In the genomic region with DNA sequence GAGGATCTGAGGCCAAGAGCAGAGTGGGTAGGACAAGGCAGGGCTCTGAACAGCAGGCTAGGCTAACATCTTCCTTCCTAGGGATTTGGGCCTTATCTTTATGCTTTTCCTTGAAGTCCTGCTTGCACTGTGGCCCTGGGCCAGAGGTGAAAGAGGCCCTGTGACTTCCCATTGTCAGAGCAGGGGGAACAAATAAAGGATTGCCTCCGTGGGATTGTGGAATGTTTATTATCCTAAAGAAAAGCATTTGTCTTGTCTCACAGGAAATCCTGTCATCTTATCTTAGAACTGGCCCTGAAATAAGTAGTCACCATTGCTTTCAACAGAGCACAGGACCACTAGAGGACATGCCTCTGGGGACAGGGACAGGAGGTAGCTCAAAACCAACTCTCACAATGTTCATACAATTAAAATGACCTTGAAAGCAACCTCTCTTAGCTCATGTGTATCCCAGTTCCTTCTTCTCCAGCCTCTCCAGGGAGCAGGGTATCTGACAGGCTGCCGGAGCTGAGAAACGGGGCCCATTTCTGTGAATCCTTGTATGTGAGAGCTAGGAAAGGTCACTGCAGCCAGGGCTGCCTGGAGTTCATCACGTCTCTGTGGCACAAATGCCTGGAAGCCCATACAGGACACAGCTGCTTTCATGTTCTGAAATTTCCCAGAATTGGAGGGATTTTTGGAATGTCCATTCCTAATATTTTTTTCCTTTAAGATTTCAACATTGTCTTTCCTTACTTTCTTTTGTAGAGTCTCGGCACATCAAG, we compare ENCODE assay signal across 11 mouse cellular contexts. TPM values are rescaled to one million over a fixed set of nuclear protein-coding genes. Genes with fewer than 3 reads are reported as not detected.
DNase-seq lines count a peak whose midpoint lies in the region; ATAC-seq lines count a peak whose summit lies in the region.
"Had no signal": no experiment of that assay in that cellular context is flagged by ENCODE, and none has a peak within 500 bp of the region (broad histone marks: within the 10 kb centered on the region; RNA-seq: fewer than 3 reads in every experiment).

No protein-coding gene starts in this region.

- H3K27me3 ChIP-seq in midbrain, embryonic 12.5 days: no peaks in the 10 kb centered on the region; the same call in 1 of the 2 replicates
- no peaks in the 10 kb centered on the region for H3K27me3 ChIP-seq in midbrain, embryonic 15.5 days (replicated peaks)
- no peaks in the 10 kb centered on the region for H3K27me3 ChIP-seq in heart, embryonic 14.5 days (ENCODE audit: control insufficient read depth, insufficient read depth, low read length)
- H3K27me3 ChIP-seq: CH12.LX; stomach, embryonic 15.5 days had no signal

- no peaks in the 10 kb centered on the region for H3K36me3 ChIP-seq in midbrain, embryonic 12.5 days
- no peaks in the 10 kb centered on the region for H3K36me3 ChIP-seq in midbrain, embryonic 15.5 days (replicated peaks)
- H3K36me3 ChIP-seq in heart, embryonic 14.5 days (ENCODE audit: control insufficient read depth, insufficient read depth, low read length): no peaks in the 10 kb centered on the region
- H3K36me3 ChIP-seq: stomach, embryonic 15.5 days had no signal

- H3K4me3 ChIP-seq in midbrain, embryonic 12.5 days: no peak overlapping the region
- H3K4me3 ChIP-seq in midbrain, embryonic 15.5 days: no peak overlapping the region
- no peak overlapping the region for H3K4me3 ChIP-seq in heart, embryonic 14.5 days (ENCODE audit: control insufficient read depth in 1 of 2, insufficient read depth in 1 of 2, low read depth in 1 of 2, low read length in 2 of 2)
- H3K4me3 ChIP-seq: stomach, embryonic 15.5 days had no signal

- no peak for ATAC-seq in midbrain, embryonic 12.5 days (ENCODE audit: low FRiP score, low read depth)
- ATAC-seq in midbrain, embryonic 15.5 days (replicated peaks): no peak
- peak; percentile 83 for ATAC-seq in heart, embryonic 14.5 days (ENCODE audit: insufficient number of reproducible peaks, insufficient read depth, low FRiP score, low read depth)
- ATAC-seq in frontal cortex, adult (ENCODE audit: low TSS enrichment): no peak

- H3K9ac ChIP-seq in midbrain, embryonic 12.5 days (replicated peaks): no peak overlapping the region
- H3K9ac ChIP-seq in midbrain, embryonic 15.5 days: no peak overlapping the region
- peak overlapping the region; percentile 27 for H3K9ac ChIP-seq in heart, embryonic 14.5 days (ENCODE audit: low read length)
- H3K9ac ChIP-seq: stomach, embryonic 15.5 days had no signal

- H3K27ac ChIP-seq in midbrain, embryonic 12.5 days (replicated peaks): peak overlapping the region; percentile 39; the same call in 1 of the 2 replicates
- H3K27ac ChIP-seq in midbrain, embryonic 15.5 days: no peak overlapping the region
- H3K27ac ChIP-seq in heart, embryonic 14.5 days (replicated peaks in 1 of 2; ENCODE audit: control insufficient read depth in 1 of 2, insufficient read depth in 1 of 2, low read depth in 2 of 2, low read length in 2 of 2): peak overlapping the region; percentile 68 to 76
- H3K27ac ChIP-seq: stomach, embryonic 15.5 days had no signal

- no peaks in the 10 kb centered on the region for H3K9me3 ChIP-seq in midbrain, embryonic 12.5 days
- no peaks in the 10 kb centered on the region for H3K9me3 ChIP-seq in midbrain, embryonic 15.5 days
- H3K9me3 ChIP-seq in heart, embryonic 14.5 days (ENCODE audit: control insufficient read depth, low read length): no peaks in the 10 kb centered on the region
- H3K9me3 ChIP-seq: stomach, embryonic 15.5 days had no signal

- intact Hi-C loops in left cerebral cortex, postnatal 36 days (cut with DNase I): no loop called here

- H3K4me1 ChIP-seq in midbrain, embryonic 12.5 days: peaks cover 13% of the 10 kb centered on the region; the same call in 1 of the 2 replicates
- H3K4me1 ChIP-seq in midbrain, embryonic 15.5 days: no peaks in the 10 kb centered on the region
- peaks cover 7 to 12% of the 10 kb centered on the region in 2 experiments; a peak in 3 of 4 replicates for H3K4me1 ChIP-seq in heart, embryonic 14.5 days (ENCODE audit: control insufficient read depth in 2 of 2, insufficient read depth in 2 of 2, low read length in 2 of 2)

- DNase-seq in kidney, postnatal 25 days: peak; percentile 72 to 87
- peak; percentile 23 for DNase-seq in mesoderm, embryonic 11.5 days (ENCODE audit: low read depth, low spot score)
- no peak for DNase-seq in left cerebral cortex, postnatal 36 days (ENCODE audit: low spot score in 2 of 2)
- no peak for DNase-seq in layer of hippocampus, adult 9-11 months
- DNase-seq: gastrocnemius, postnatal 14 days had no signal

- H3K4me2 ChIP-seq in midbrain, embryonic 12.5 days (replicated peaks): no peak overlapping the region
- no peak overlapping the region for H3K4me2 ChIP-seq in midbrain, embryonic 15.5 days
- peak overlapping the region; percentile 21; the same call in 1 of the 2 replicates for H3K4me2 ChIP-seq in heart, embryonic 14.5 days (ENCODE audit: low read length)
- H3K4me2 ChIP-seq: stomach, embryonic 15.5 days had no signal

- 25% methylated on average over 5 of the region's 5 CpGs for WGBS in midbrain, embryonic 12.5 days
- WGBS in midbrain, embryonic 15.5 days: 38% methylated on average over 5 of the region's 5 CpGs
- WGBS in heart, embryonic 14.5 days: 15% methylated on average over 5 of the region's 5 CpGs

RNA-seq across cellular contexts. Expression of gene Rdx, which starts 19.5 kb away (rescaled TPM):
- polyA plus RNA-seq in midbrain, embryonic 12.5 days (2016; fragmentation: Nextera tagmentation; extraction: Ambion mirVana): 162 and 167 TPM in 2 replicates
- polyA plus RNA-seq in midbrain, embryonic 15.5 days (2015; fragmentation: Nextera tagmentation; extraction: Ambion mirVana): 75.2 and 76.0 TPM in 2 replicates
- polyA plus RNA-seq in heart, embryonic 14.5 days (2014; fragmentation: Nextera tagmentation; extraction: Ambion mirVana): 141 and 143 TPM in 2 replicates
- 10 to 100 TPM; 43.3 to 46.4 TPM for total RNA-seq in left cerebral cortex, postnatal 36 days (2021)

Comparison
In these comparisons a context has a peak if more than half of its experiments do, and no peak if none do; other contexts are left out.
1. DNase-seq: peak in kidney, postnatal 25 days (2 of 2) and mesoderm, embryonic 11.5 days (single experiment); none in left cerebral cortex, postnatal 36 days (0 of 2) and layer of hippocampus, adult 9-11 months (single experiment).